Mouse (Mus musculus): ENCODE data around the gene Arl2.

DNA sequence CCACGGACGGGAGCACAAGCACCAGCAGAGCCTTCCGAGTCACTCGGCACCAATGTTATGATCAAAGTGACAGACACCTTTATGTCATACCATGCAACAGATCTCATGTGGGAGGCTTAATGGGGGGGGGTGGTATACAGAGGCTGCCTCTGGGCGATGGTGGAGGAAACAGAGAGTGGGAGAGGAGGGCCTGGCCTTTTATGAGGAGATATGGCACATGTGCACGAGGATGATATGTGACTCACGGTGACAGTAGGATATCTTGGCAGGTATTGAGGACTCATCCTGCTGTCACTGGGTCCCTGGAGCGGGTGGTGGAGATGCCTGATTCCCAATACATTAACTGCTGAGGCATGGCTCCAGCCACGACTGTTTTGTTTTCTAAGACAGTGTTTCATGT, 13.8 kb upstream of the Arl2 start:
- TF ChIP-seq POLR2A (IDR thresholded peaks at IDR 0.05; ENCODE audit: insufficient read depth, low read length) (no peak), EP300 (IDR thresholded peaks at IDR 0.05; ENCODE audit: insufficient read depth, low read depth, low read length) (no peak), CTCF (IDR thresholded peaks at IDR 0.05; ENCODE audit: low read depth, low read length) (no peak)

Measured in ES-Bruce4 (cell line).